Mouse (Mus musculus): Measurements from ENCODE around the gene Usf1. TPM values are rescaled to one million over a fixed set of nuclear protein-coding genes. Genes with fewer than 3 reads are reported as not detected.

Gene Usf1
- total RNA-seq, 2 experiments from 2014 or later: 126 to 128 TPM

DNA sequence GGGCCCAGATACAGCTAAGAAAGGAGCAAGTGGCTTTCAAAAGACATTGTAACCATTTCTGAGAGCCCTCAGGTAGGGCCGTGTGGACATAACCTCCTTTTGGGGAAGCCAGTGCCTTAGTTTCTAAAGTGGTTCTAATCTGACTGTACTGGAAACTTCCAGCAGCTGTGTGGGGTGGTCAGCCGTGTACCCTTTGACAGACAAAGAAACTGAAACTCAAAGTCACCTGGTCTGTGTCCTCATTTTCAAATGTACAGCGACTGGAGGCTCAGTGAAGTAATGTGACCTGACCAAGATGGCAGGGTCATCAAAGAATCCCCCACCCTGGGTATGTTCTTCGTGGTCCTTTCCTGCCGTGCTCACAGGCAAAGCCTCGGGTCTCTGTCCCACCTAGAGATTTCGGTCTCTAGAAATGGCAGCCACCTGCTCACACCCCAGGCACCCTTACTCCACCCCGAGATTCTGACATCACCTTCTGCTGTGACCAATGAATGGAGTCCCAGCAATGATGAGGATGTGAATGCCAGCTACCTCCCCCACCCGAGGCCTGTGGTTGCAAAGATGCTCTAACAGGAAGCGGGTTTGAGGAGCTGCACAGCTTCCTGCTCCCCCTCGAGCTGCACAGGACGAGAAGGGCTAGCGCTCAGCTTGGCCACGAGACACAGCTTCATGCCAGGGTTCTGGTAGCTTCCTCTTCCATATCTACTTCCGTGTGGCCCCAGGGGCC is 22.6 kb upstream of the Usf1 start, which contains the start of gene Arhgap30:
TSS of gene Arhgap30 (plus strand) at position 579 of the 727 bp plus-strand sequence.
- Histone ChIP-seq H3K27ac (peak within 1 kb of the TSS; percentile 39; the same call in 1 of the 2 replicates), H3K4me3 (no peak within 1 kb of the TSS)
- DNase-seq (ENCODE audit: low spot score in 2 of 2): peak in 1 of 2 experiments; percentile 24
- no peak for TF ChIP-seq CTCF (conservative IDR thresholded peaks at IDR 0.05)

DNA sequence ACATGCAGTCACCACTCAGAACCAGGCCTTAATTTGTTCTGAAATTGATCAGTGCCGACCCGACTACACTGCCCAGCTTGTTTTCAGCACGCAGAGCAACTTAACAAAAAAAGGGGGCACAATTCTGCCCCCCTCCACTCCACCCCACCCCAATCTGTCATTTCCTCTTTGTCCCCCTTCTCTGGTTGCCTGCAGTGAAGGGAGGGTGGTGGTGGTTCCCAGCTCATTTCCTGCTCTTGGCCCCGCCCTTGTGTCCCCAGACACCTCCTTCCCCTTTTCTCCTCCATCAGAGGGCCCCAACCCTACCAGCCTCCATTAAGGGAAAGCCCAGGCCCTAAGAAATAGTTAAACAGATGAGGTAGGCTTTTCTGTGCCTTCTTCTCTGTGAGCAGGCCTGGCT is 21.0 kb upstream of the Usf1 start:
- TF ChIP-seq CTCF (conservative IDR thresholded peaks at IDR 0.05): no peak

DNA sequence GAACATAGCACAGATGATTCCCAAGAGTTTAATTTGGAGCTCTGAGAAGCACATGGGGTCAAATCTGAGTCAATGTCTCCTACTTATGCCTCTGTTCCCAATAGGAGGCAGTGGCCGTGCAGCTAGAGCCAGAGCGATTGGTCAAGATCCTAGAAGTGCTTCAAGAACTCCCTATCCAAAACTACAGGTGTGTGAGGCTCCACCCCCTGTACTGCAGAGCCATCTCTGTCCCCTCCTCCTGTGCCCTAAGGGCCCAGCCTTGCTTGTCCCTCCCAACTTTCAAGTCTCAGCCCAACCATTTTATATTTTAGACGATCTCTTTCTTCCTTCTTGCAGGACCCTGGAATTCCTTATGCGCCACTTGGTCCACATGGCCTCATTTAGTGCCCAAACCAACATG is 9.3 kb upstream of the Usf1 start:
- no peak overlapping the region for H3K27ac ChIP-seq
- no peak for DNase-seq (ENCODE audit: low spot score in 2 of 2)
- TF ChIP-seq CTCF (conservative IDR thresholded peaks at IDR 0.05): no peak
- H3K4me3 ChIP-seq: no peak overlapping the region

More for the DNA sequence above, 21.0 kb upstream of the Usf1 start:
- DNase-seq (ENCODE audit: low spot score in 2 of 2): no peak
- no peak overlapping the region for H3K27ac ChIP-seq
- no peak overlapping the region for H3K4me3 ChIP-seq

DNA sequence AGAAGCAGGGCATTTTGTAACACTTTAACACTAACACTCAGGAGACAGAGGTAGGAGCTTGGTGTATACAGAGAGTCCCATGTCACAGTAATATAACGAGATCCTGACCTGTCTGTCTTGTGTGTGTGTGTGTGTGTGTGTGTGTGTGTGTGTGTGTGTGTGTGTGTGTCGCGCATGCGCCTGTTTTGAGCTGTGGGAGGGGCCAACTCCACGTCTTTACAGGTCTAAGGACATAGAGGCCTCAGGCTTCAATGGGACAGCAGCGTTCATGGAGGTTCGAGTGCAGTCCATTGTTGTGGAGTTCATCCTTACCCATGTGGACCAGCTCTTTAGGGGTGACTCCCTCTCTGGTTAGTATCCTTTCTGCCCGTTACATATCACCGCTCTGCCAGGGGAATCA is 8.1 kb upstream of the Usf1 start:
- Histone ChIP-seq H3K4me3 (no peak overlapping the region), H3K27ac (no peak overlapping the region)
- no peak for TF ChIP-seq CTCF (conservative IDR thresholded peaks at IDR 0.05)
- no peak for DNase-seq (ENCODE audit: low spot score in 2 of 2)

DNA sequence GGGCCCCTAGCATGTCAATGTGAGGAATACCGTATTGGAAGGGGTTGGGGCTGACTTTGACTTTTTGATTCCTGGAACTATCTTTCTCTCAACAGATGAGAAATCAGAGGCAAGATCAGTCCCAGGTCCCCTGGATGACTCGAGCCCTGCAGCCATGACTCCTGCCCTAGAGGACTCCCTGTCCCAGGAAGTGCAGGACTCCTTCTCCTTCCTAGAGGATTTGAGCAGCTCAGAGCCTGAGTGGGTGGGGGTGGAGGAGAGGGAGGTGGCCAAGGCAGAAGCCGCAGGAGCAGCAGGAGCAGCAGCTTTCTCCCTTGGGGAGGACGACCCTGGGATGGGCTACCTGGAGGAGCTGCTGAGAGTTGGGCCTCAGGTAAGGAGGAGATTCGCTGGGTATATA is 3.9 kb upstream of the Usf1 start:
- Histone ChIP-seq H3K27ac (no peak overlapping the region), H3K4me3 (no peak overlapping the region)
- DNase-seq (ENCODE audit: low spot score in 2 of 2): no peak
- TF ChIP-seq CTCF (conservative IDR thresholded peaks at IDR 0.05): no peak

DNA sequence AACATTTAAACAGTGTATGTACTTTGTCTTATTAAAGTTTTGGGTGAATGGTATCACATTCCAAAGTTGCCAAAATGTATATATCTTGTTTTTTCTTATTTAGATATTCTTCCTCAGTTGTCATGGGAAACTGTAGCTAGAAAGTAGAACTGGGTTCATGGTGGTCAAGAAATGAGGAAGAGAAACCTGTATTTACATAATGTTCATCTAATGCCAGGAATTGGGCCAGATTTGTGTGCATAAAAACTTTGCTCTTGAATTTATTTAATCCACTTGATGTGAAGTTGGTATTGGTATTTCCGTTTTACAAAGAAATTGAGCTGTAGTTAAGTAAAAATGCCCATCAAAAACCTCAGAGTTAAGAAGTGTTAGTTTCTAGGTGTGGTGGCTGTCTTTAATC is 882 bp upstream of the Usf1 start:
- Histone ChIP-seq H3K4me3 (no peak overlapping the region), H3K27ac (peak overlapping the region; percentile 99; the same call in 1 of the 2 replicates)
- DNase-seq (ENCODE audit: low spot score in 2 of 2): no peak
- TF ChIP-seq CTCF (conservative IDR thresholded peaks at IDR 0.05): no peak

DNA sequence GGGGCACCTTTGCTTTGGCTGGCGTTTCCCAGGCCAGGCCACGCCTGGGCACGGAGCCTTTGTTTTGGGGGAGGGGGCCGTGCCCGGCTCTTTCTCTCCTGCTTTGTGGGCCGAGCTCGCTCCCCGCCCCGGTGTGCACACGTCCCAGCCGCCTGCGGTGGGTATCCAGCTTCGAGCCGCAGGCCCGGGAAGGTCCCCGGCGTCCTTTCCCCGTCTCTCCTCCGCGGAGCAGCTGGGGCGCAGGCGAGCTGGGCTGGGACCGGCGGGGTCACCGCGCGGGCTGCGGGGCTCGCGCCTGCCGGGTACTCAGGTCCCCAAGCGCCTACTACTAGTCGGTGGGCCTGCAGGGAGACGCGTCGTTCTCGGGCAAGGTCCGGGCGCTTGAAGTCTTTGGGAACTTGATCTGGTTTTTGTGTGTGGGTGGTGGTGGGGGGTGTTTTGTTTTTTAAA is 404 bp downstream of the Usf1 start:
- DNase-seq (ENCODE audit: low spot score in 2 of 2): no peak
- no peak for TF ChIP-seq CTCF (conservative IDR thresholded peaks at IDR 0.05)
- peak overlapping the region; percentile 99 for H3K27ac ChIP-seq
- peak overlapping the region; percentile 99 for H3K4me3 ChIP-seq

DNA sequence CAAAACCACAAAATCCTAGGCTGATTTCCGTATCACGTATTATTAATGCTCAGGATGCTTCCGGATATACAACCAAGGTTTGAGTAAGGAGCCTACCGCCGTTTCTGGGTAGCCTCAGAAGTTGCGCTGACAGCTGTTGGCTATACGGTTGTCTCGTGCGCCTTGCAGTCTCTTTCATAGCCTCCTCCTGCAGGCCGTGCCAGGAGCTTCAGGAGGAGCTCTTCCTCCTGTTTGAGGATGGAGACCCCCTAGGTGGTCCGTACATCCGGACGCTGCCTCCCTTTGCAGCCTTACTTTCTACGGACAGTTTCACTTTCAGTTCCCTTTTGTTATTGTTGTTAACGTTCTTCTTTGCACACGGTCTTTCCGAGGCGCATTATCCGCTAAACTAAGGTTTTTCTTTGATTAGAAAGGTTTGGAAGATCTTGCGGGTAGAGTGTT is 908 bp downstream of the Usf1 start:
- H3K4me3 ChIP-seq: peak overlapping the region; percentile 99
- peak overlapping the region; percentile 99 for H3K27ac ChIP-seq
- TF ChIP-seq CTCF (conservative IDR thresholded peaks at IDR 0.05): peak; percentile 48
- DNase-seq (ENCODE audit: low spot score in 2 of 2): no peak

DNA sequence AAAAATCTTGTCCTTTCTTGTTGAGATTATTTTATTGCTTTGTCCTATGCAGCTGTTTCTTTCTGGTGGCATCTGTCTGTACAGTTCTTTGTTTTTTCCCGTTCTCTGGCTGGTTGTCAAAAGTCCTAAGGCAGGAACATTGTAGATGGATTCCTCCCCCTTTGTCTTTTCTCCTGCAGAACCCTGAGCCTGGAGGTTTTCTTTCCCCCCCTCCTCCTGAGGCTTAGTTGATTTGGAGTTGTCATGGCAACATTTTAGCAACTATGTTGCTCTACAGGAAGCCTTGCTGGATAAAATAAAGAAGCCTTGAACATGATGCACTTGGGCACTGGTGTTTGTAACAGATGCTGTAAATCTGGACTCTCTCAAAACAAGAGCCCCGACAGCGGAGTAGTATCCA is 1.3 kb downstream of the Usf1 start:
- DNase-seq (ENCODE audit: low spot score in 2 of 2): peak; percentile 34 to 73
- no peak for TF ChIP-seq CTCF (conservative IDR thresholded peaks at IDR 0.05)
- Histone ChIP-seq H3K4me3 (peak overlapping the region; percentile 99), H3K27ac (peak overlapping the region; percentile 99)

DNA sequence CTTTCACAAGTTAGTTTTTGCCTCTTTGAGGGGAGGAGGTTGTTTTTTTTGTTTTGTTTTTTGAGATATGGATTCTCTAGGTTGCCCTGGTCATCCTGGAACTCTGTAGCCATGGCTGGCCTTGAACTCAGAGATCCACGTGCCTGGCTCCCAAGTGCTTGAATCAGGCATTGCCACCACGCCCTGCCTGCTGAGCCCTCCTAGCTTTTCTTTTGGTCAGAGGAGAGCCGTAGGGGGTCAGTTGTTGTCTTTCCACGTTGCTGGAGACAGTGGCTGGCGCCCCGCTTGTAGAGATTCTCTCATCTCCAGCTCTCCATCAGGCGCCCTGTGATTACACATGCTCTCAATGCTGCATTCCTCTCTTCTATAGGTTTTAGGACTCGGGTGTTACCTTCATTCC is 2.5 kb downstream of the Usf1 start:
- peak overlapping the region; percentile 8; the same call in 1 of the 2 replicates for H3K4me3 ChIP-seq
- H3K27ac ChIP-seq: no peak overlapping the region
- no peak for TF ChIP-seq CTCF (conservative IDR thresholded peaks at IDR 0.05)
- no peak for DNase-seq (ENCODE audit: low spot score in 2 of 2)

DNA sequence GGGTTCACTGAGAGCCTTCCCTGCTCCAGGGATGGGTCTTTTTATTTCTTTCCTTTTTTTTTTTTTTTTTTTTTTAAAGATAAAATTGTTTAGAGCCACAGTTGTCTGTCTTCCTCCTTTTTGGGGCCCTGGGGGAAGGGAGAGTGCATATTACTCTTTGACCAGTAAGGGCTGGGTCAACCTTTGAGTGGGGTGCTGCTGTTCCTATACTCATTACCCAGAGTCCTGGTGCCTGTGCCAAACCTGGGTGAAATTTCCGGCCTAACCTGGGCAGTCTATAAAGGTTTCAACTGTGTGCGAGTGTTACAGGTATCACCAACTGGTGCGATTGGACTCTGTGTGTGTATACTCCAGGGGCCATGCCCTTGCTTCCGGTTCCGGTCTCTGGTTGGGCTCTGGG is 7.5 kb downstream of the Usf1 start, which contains the start of gene Tstd1:
TSS of gene Tstd1 (plus strand) at position 213 of the 400 bp plus-strand sequence.
- no peak for TF ChIP-seq CTCF (conservative IDR thresholded peaks at IDR 0.05)
- Histone ChIP-seq H3K4me3 (no peak within 1 kb of the TSS), H3K27ac (no peak within 1 kb of the TSS)
- DNase-seq (ENCODE audit: low spot score in 2 of 2): no peak

DNA sequence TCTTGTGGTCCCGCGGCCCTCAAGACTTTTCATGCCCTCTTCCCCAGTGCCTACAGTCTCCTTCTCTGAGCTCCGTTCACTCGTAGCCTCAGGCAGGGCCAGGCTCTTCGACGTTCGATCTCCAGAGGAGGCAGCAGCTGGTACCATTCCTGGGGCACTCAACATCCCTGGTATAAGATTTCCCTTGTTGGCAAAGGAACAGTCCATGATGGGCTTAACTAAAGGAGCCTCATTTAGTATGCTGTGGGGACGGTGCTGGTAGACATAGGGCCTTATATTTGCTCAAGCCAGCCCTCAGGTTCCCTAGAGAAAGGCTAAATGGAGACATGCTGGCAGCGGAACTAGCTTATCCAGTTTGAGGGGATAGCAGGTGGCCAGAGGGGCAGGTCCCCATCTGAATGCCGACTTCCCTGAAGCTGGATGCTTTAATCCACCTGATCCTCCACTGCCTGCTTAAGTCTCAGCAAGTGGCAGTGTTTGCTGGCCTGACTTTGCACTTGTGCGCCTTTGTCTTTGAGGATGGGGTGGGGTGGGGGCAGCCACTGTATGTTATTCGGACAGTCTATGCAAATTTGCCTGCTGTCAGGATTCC is 8.3 kb downstream of the Usf1 start:
- TF ChIP-seq CTCF (conservative IDR thresholded peaks at IDR 0.05): no peak
- no peak for DNase-seq (ENCODE audit: low spot score in 2 of 2)
- Histone ChIP-seq H3K27ac (no peak overlapping the region), H3K4me3 (no peak overlapping the region)

DNA sequence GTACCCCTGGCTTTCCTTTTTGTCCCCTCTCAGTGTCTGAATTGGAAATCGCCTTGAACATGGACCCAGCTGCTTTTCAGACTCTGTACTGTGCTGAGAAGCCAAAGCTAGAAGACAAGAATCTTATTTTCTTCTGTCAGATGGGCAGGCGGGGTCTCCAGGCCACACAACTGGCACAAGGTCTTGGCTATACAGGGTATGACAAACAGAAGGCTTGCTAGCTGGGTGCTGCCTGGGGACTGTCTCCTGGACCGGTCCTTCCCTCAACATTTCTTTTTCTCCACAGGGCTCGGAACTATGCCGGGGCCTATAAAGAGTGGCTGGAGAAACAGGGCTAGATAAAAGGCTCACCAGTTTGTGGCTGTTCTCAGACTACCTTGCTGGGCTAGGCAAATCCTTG is 8.8 kb downstream of the Usf1 start:
- DNase-seq (ENCODE audit: low spot score in 2 of 2): no peak
- Histone ChIP-seq H3K27ac (no peak overlapping the region), H3K4me3 (no peak overlapping the region)
- no peak for TF ChIP-seq CTCF (conservative IDR thresholded peaks at IDR 0.05)

All from layer of hippocampus, adult 2 months (tissue).